Mouse (Mus musculus) cerebellum, adult 11 months (tissue): ENCODE data around the gene Rab24.
A peak's percentile ranks its signal among the peaks of the same experiment; 100 is the strongest.

Experiments used
- DNase-seq: peaks from one replicate; pipeline ENCODE4 v3.0.0; 2022

Gene Rab24

DNA sequence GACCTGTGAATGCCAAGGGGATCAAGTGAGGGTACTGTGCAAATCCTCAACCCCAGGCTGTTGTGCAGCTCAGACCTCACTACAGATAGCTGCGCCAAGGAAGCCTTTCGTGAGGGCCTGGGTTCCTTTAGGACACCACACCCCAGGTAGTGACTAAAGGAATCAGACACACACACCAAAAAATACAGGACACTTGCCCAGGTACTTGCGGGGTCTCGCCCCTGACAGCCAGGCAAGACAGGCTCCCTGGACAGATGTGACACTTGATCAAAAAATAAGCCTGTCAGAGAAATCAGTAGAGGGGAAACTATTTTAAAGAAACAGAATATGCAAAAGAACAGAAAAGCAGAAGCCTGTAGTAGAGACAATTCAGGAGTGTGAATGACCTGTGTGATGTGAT lies 6.9 kb upstream of the Rab24 start:
- DNase-seq = no peak

DNA sequence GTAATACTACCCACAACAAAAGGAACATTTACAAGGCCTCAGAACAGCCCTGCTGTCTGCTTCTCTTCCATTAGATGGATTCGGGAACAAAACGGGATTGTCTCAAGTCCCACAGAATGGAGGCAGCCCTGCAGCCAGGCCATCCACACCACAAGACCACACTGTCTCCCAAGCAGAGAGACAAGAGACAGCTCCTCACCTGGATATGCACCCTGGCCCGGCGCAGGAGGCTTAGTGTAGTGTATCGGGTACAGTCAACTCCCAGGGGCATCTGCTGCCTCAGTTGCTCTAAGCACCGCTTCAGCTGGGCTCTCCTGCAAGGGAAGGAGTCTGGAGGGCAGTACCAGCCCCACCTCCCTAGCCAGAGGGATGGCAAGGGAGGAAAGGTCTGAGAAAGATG lies 6.4 kb upstream of the Rab24 start:
- DNase-seq = no peak

DNA sequence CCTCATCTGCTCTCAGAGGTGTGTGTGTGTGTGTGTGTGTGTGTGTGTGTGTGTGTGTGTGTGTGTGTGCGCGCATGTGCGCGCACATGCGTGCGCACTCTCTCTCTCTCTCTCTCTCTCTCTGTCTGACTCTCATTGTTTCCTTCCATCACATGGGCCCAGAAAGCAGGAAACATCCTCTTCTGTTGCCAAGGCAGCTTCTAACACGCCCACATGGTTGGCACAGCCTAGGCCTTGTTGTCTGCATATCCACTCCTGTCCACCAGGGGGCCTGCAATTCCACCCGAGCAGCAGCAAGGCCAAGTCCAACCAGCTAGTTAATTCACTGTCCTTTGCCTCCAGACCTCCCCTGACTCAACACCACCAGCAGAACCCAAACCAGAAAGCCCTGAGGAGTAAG lies 5.9 kb upstream of the Rab24 start:
- DNase-seq = peak; percentile 78

- no peak for DNase-seq
These were observed 5.4 kb upstream of the Rab24 start for GRCm38 (mm10) chr13:55327169-55327568.

DNA sequence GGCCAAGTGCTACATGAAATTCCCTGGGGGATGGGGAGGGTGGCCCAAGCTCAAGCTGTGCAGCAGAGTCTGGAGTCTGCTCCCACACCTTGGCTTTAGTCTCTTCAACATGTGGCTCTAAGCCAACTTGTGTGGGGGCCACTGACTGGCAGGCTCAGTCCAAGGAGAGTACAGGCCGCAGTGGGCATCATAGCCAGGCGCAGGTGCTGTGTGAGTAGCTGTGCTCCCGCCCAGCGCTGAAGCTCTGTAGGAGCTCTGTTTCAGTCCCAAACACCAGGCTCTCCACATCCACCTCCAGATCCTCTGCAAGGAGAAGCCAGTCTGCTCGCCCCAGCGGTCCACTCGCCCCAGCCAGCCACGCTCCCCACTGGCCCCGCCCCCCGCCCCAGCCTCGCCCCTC lies 3.9 kb upstream of the Rab24 start:
- no peak for DNase-seq

- no peak for DNase-seq
These were observed 532 bp upstream of the Rab24 start for GRCm38 (mm10) chr13:55322130-55322825.

DNA sequence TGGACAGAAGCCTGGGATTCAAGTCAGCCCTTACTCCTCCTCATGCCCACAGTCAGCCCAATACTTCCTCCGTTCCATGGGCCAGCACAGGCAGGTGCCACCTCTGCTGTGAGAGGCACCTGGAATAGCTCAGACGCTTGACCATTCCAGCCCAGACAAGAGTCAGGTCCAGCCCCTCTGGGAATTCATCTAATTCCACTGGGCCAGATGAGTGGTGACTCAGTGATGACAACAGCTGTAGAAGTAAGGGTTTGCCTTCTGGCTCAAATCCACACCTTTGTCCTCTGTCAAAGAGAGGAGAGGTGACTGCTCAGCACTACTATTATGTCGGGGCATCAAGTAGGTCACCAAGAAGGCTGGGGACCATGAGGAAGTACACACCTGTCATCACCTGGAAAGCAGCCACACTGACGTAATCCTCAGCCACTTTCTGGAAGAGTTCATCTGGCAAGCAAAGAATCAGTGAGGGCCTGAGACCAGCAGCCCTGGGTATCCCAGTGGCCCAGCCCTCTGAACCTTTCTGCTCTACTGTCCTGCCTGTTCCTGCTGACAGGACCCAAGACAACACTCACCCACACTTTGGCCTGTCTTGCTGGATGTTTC lies 1.7 kb downstream of the Rab24 start, which contains the start of gene Prelid1:
TSS of gene Prelid1 (plus strand) at position 570 of the 603 bp plus-strand sequence.
- DNase-seq = no peak

- no peak for DNase-seq
These were observed 3.4 kb downstream of the Rab24 start for GRCm38 (mm10) chr13:55318351-55318750.

DNA sequence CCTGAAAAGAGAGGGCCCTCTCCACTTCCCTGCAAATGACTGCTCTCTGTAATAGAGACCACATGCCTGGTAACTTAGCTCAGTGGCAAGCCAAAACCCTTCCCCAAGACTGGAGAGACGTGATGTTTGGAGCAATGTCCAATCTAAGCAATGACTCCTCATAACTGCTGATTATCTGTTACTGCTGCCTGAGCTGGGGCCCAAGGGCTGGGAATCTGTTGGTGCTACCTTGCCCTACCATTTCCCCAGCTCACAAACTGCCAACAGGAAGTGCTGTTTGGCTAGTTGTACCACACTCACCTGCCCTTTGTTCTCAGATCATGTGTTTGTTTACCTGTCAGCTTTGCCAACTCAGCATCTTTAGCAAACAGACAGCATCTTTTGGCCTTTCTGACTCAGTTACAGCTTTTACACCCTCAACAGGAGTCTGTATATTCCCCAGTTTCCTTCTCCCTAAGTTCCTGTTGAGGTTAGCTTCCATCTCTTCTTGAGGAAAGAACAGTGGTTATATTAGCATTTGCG lies 6.8 kb downstream of the Rab24 start:
- no peak for DNase-seq

DNA sequence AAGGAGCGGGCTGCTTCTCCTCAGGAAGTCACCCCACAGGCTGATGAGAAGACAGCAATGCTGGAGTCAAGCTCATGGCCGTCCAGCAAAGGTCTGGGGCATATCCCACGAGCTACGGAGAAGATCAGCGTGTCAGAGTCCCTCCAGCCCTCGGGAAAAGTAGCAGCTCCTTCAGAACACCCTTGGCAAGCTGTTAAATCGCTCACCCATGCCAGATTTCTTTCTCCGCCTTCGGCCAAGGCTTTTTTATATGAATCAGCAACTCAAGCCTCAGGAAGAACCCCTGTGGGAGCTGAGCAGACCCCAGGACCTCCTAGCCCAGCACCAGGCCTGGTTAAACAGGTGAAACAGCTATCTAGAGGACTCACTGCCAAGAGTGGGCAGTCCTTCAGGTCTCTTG lies 8.7 kb downstream of the Rab24 start:
- no peak for DNase-seq

GRCm38 (mm10) chr13:55312028-55312630 lies 9.6 kb downstream of the Rab24 start:
- no peak for DNase-seq

DNA sequence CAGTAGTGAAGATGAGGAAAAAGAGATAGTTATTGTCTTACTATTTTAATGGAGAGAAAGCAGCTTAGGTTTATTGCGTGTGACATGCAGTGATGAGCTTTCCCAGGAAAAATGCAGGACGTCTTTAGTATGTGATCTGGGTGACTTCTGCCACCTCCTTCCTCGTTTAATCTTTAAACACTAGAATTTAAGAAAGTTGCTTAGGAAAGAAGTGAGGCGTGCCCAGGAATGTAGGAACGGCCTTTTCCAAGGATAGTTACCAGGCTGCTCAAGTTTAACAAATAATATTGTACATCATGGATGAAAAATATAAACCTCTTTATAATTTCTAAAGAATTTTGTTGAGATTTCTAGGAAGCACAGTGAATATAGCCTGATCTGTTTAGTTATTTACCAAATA lies 20.8 kb downstream of the Rab24 start:
- no peak for DNase-seq

DNA sequence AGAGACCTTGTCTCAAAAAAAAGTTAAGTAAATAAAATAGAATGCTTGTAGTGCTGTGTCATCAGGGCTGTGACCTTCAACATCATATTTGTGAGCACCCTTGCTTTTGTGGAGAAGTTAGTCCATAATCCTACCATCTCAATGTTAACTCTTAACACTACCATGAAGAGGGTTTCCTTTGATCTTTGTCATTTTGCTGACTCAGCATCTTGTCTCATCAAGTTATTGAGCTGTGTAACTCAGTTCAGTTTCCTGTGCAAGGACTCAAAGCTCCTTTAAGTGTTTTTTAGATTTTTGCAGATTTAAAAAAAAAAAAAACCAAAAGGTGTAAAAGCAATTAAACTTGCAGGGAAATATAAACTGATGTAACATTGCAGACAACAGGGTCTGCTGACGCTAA lies 25.0 kb downstream of the Rab24 start:
- DNase-seq = no peak

- no peak for DNase-seq
These were observed 32.9 kb downstream of the Rab24 start for GRCm38 (mm10) chr13:55288854-55289253.

GRCm38 (mm10) chr13:55277646-55278045 lies 44.1 kb downstream of the Rab24 start:
- DNase-seq = no peak

DNA sequence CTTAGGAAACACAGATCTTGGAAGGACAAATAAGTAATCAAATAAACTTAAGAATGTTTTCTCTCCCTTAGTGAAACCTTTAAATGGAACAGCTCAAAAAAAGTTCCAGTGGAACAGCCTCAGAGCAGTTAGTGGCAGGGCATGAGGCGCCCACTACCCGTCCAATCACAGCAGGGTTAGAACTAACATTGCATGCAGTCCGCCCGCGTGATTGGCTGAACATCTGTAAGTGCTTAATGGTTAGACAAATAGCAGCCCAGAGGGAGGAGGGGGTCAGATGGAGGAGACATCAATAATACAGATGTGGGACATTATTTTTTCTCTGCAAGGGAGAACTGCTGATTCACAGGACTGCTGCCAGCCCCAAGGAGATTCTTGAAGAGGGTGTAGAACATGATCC lies 44.5 kb downstream of the Rab24 start:
- no peak for DNase-seq
